Mouse (Mus musculus) left cerebral cortex, adult 11 months (tissue): ENCODE results near the gene Thumpd3.

Source experiments
- DNase-seq: peaks from one replicate; pipeline ENCODE4 v3.0.0; 2022; ENCODE audit warnings: low spot score

Thumpd3 gene

GRCm38 (mm10) chr6:113037946-113038734, 7.9 kb upstream of the Thumpd3 start:
- DNase-seq = peak; percentile 40

GRCm38 (mm10) chr6:113038735-113039058, 7.3 kb upstream of the Thumpd3 start:
- DNase-seq = no peak

GRCm38 (mm10) chr6:113040319-113040718, 5.7 kb upstream of the Thumpd3 start:
- DNase-seq = no peak

DNA sequence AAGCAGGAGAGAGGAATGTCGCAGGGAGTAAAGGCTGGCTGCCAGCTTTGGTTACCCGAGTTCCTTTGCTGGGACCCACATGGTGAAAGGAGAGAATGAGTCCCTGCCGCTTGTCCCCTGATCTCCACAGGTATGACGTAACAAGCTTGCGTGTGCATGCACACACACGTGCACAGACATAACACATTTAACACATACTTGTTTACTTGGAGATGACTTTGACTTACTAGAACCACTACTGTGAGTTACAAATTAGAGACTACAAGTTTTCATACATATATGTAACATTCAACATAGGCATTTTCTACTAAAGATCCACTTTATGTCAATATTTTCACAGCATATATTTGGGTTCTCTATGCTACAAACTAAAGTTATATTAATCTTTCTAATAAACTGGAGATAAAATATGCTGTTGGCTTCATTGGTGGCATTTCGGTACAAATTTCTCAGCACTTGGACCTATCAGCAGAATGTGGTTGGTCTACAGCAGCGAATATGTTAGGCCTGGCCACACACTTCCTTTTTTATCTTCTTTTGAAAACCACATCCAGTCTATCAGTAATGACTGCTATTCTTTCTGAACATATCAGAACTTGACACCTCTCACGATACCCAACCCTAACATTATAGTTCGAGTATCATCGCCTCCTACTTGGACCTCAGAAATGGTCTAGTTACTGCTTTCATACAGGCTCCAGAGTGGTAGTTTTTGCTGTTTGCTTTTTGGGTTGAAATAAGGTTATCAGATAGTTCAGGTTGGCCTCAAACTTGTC, 4.6 kb upstream of the Thumpd3 start:
- DNase-seq = no peak

GRCm38 (mm10) chr6:113045575-113045974, 450 bp upstream of the Thumpd3 start:
- DNase-seq = no peak

DNA sequence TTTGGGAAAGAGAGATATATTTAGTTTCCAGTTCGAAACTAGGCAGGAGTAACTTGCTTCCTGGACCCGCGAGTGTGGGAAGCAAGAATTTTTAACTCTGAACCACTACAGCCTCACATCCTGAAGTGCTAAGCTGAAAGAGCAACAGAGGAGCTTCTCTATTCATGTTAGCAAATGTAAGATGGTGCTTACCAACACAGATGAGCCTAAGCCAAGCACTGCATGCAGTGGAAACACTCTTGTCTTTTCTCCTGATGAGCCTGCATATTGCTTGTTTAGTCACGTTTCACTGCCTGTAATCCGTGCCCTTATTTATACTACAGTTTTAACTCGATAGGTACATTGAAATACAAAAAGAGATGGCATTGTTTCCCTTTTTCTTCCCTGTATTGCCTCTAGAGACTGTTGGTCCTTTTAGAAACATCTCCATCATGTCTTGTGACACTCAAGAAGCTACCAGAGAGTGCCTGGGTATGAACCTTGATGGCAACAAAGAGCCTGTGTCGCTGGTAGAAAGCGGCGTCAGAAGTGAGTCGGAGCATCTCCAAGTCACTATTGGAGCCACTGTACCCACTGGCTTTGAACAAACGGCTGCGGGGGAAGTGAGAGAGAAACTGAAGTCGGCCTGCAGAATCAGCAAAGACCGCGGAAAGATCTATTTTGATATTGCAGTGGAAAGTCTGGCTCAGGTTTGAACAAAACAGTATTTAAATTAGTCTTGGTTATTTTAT, 1.2 kb downstream of the Thumpd3 start:
- DNase-seq = no peak

DNA sequence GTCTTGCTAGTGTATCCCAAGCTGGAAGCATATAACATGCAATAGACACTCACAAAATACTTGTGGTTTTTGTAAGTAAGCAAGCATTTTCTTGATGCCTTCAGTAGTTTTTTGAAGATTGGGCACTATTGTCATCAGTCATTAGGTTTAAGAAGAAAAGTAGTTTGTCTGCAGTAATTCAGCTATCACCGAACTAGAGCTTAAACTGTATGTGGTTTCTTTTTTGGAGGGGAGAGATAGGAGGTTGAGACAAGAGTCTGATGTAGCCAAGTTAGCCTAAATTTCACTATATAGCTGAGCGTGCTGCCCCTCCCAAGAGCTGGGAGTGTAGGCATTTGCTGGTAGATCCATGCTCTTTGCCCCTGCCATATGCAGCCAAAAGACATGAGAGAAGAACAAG, 2.3 kb downstream of the Thumpd3 start:
- DNase-seq = no peak

DNA sequence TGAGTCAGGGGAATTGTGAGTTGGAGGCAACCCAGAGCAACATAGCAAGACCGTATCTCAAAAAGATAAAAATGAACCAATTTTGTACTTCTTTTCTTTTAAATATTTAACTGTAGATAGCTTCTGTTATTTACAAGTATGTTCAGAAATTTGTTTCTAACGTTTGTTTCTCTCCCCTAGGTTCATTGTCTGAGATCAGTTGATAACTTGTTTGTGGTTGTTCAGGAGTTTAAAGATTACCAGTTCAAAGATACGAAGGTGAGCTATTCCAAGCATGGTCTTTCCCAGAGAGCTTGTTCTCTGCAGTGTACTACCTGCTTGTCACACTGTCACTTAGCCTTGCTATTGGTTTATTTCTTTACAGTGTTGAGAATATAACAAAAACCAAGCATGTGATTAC, 3.1 kb downstream of the Thumpd3 start:
- no peak for DNase-seq

DNA sequence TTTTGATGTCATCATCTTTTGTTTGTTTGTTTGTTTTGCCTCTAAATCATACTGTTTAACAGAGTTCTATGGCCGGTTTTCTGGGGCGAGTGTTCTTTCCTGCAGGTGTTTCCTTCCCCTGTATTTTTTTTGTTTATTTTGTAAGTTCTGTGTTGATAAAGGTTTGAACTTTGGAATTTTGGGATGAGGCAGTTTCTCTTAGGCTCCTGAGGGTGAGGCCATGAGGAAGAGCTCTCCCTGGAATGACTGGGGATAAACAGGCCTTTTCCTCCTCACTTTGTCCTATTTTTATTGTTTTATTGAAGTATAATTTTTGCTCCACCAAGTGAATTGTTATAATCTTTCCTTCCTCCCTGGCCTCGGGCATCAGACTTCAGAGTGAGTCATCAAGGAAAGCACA, 6.9 kb downstream of the Thumpd3 start:
- DNase-seq = no peak

DNA sequence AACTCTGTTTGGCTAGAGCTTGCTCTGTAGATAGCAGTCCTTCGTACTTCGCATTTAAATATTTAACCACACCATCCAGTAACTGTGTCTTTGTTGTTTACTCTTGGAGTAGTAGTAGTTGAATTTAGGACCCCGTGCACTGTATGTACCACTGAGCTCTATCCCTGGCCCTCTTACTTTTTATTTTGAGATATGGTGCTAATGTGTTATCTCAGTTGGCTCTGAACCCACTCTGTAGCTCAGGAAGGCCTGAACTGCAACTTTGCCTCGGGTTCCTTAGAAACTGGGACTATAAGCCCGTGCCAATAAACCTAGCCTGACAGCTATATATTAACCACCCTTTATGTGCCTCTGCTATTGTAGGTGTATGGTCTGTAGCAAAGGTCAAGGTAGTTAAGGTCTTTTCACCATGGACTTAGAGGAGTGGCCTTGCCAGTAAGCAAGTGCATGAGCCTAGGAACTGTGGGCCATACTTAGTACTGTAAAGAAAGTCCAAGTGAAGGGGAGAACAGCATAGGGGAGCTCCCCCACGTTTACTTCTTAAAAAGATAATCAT, 8.6 kb downstream of the Thumpd3 start:
- DNase-seq = no peak

DNA sequence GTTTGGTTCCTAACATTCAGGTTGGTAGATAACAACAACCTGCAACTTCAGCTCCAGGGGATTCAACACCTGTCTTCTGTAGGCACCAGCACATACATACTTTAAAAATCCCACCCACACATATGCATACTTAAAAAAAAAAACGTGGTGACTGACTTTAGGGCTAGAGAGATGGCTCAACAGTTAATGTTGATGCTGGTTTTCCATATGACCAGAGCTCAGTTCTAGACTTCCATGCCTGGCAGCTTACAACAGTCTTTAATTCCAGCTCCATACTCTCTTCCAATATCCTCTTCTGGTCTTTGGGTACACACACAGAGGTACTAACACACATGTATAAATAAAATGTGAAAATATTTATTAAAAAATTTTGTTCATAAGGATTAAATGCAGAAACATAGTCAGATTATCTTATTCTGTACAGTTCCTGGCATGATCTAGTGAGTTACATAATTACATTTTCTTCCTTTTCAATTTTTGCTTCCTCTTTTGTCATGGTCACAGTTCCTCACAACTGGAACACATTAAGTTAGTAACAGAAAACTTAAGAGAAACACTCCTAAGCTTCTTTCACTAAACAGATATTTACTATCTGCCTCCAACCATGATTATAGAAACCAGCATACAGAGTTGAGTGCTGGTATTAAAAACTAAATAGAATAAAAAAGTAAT, 15.0 kb downstream of the Thumpd3 start:
- no peak for DNase-seq

GRCm38 (mm10) chr6:113062253-113062652, 16.2 kb downstream of the Thumpd3 start:
- no peak for DNase-seq

DNA sequence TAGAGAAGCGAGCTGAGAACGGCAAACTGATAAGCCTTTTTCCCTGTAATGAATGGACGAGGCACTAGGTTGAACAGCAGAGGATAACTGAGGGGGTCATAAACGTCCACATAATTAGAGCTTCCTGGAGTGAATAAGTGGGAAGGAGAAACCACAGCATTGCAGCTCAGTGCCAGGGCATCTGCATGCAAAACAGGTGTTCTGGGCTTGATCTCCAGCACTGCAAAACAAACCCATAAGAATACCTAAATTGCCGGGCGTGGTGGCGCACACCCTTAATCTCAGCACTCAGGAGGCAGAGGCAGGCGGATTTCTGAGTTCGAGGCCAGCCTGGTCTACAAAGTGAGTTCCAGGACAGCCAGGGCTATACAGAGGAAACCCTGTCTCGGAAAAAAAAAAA, 17.3 kb downstream of the Thumpd3 start:
- DNase-seq = no peak

DNA sequence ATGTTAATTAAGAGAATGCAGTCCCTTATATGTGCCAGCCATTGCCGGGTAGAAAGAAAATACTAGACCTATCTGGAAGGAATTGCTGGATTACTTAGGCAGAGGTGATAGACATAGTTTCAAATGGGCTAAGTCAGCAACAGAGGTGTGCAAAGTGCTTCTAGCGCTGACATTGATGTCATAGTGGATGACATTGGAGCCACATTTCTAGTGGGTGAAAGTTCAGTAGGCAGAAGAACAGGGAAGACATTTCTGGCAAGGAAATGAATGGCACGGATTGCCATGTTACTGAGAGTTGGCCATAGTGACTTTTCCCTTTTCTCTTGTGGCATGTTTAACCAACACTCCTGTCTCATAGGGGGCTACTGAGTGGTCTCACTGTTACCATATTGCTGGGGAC, 19.2 kb downstream of the Thumpd3 start:
- no peak for DNase-seq

- no peak for DNase-seq
Measured at GRCm38 (mm10) chr6:113069154-113069553, 23.1 kb downstream of the Thumpd3 start.

- DNase-seq = no peak
Measured at GRCm38 (mm10) chr6:113075261-113075660, 29.2 kb downstream of the Thumpd3 start.

GRCm38 (mm10) chr6:113076012-113076685, 30.1 kb downstream of the Thumpd3 start:
- peak; percentile 89 for DNase-seq

DNA sequence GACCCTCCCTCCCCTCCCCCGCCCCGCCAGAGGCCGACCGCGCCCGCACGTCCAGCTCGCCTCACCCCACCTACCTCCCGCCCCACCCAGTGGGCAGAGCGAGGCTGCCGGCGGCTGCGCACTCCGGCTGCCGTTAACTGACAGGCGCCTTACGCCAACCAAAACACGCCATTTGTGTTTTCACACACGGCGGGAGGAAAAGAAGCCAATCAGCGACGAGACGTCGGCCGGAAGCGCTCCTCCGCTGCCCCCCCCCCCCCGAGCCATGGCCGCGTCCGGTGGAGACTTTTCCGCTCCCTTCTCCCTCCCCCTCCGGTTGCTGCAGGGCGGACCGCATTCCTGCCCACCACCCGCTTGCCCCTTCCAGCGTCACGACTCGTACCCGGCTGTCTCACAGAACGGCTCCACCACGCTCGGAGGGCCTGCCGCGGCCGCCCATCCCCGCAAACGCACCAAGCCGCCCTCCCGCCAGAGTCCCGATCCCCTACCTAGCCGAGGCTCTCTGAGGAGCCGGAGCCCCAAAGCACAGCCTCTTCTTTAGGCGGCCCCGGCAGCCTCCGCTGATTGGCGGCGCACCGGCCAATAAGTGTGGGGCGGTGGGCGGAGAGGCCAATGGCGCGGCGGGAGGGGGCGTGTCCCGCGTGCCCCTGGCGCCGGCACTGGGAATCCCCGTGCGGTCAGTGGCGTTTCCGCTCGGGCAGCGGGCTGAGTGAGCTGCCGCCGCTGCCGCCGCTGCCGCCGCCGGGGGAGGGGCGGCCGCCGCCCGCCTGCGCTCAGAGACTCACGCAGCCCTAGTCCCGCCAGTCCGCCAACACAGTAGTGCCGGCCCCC, 30.9 kb downstream of the Thumpd3 start, which contains the start of gene Setd5:
Gene Setd5 (plus strand): TSS at position 680 of the 831 bp plus-strand sequence.
- peak; percentile 94 for DNase-seq

DNA sequence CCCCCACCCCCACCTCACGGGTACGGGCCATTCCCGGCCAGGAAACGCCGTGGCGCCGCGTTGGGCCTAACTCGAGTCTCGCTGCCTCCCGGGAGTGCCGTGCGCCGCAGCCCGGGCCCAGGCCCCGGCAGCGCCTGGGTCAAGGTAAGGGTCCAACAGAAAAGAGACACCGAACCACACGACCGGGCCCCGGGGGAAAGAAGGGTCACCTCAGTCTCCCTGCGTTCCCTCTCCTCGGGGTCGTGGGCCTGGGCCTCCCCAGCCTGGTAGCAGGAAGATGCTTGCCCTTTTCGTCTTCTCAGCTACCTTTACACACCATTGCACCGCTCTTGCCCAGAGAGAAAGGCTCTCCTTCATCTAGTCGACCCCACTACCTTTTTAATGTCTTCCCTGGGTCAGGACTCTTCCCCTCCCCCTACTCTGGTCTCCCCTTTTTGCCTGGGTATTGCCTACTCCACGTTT, 31.6 kb downstream of the Thumpd3 start:
- DNase-seq = no peak

DNA sequence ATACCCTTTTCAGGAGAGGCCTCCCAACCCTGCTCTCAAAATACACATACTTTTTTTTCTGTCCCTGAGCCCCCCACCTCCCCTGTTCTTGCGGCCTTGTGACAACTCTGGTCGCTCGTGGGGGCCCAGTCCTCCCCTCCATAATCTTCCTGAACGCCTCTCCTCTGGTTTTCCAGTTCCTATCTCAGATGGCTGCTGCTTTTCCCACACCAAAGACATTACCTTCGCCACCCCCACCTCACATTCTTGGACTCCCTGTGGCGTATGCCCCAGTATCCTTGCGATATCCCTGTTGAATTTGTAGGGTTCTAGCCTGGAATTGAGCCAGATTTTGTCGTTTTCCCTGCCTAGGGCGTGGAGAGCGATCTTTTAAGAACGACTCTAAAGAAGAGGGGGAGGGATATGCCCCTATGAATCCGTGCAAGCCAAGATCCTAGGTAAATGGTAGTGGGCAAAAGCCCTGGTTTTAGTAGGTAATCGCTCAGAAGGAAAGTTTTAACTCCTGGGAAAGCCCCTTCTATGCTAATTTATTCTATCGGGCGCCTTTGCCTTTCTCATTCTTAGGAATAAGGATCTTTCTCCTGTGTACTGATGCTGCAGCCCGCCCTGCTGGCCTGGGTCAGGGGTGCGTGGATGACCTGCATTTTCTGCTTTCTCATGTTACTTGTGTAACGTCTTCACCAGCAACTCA, 32.2 kb downstream of the Thumpd3 start:
- DNase-seq = no peak
